Mouse (Mus musculus) E14TG2a.4 (cell line): Measurements from ENCODE around the gene Znrf4.

ENCODE experiments used
- H3K27me3 ChIP-seq: 2 replicates; pipeline ENCODE4 v1.6.1; 2014; ENCODE audit warnings: low read length, control low read depth; ENCODE audit not compliant: insufficient read depth
- H3K36me3 ChIP-seq: 2 replicates; pipeline ENCODE4 v1.6.1; 2014; ENCODE audit warnings: low read length, control low read depth; ENCODE audit not compliant: insufficient read depth
- H3K4me1 ChIP-seq: replicated peaks from 2 replicates; pipeline ENCODE4 v1.6.1; 2014; ENCODE audit warnings: low read depth, low read length, control low read depth
- H3K4me3 ChIP-seq: replicated peaks from 2 replicates; pipeline ENCODE4 v1.5.1; 2014; ENCODE audit warnings: mild to moderate bottlenecking, low read length
- H3K9me3 ChIP-seq: 2 replicates; pipeline ENCODE4 v1.6.1; 2014; ENCODE audit warnings: low read length, control low read depth
- CTCF ChIP-seq: conservative IDR thresholded peaks from 2 replicates; pipeline ENCODE4 v1.5.1; 2014; ENCODE audit warnings: low read length
- NANOG ChIP-seq: IDR thresholded peaks from 2 replicates; pipeline ENCODE4 v1.6.1; 2014; ENCODE audit warnings: borderline replicate concordance, low read length, mixed read lengths
- POU5F1 ChIP-seq: IDR thresholded peaks from 2 replicates; pipeline ENCODE4 v1.6.1; 2014; ENCODE audit warnings: low read length, borderline replicate concordance

Znrf4 gene

GRCm38 (mm10) chr17:56512310-56512709 is at the start of gene Znrf4:
Gene Znrf4 (minus strand): TSS chr17:56512431.
- TF ChIP-seq CTCF (no peak), POU5F1 (no peak)
- Histone ChIP-seq H3K4me3 (peak within 1 kb of the TSS; percentile 75), H3K4me1 (peaks cover 63% of the 10 kb centered on the region), H3K9me3 (no peaks in the 10 kb centered on the region), H3K36me3 (no peaks in the 10 kb centered on the region), H3K27me3 (peaks cover 72% of the 10 kb centered on the region)

- H3K9me3 ChIP-seq: no peaks in the 10 kb centered on the region
- H3K27me3 ChIP-seq: no peaks in the 10 kb centered on the region
- peaks cover 28% of the 10 kb centered on the region for H3K4me1 ChIP-seq
- peaks cover 79% of the 10 kb centered on the region for H3K36me3 ChIP-seq
- H3K4me3 ChIP-seq: no peak overlapping the region
- TF ChIP-seq POU5F1 (no peak), NANOG (no peak), CTCF (no peak)
These were observed 49.6 kb upstream of the Znrf4 start for GRCm38 (mm10) chr17:56561866-56562265.

- H3K36me3 ChIP-seq: peaks cover 62% of the 10 kb centered on the region
- no peaks in the 10 kb centered on the region for H3K9me3 ChIP-seq
- H3K4me1 ChIP-seq: peaks cover 32% of the 10 kb centered on the region
- no peak for TF ChIP-seq POU5F1
- TF ChIP-seq NANOG: no peak
- no peak for TF ChIP-seq CTCF
- no peak overlapping the region for H3K4me3 ChIP-seq
- no peaks in the 10 kb centered on the region for H3K27me3 ChIP-seq
These were observed 47.9 kb upstream of the Znrf4 start for GRCm38 (mm10) chr17:56560131-56560530.

GRCm38 (mm10) chr17:56559386-56559785 is 47.2 kb upstream of the Znrf4 start:
- H3K9me3 ChIP-seq: no peaks in the 10 kb centered on the region
- H3K36me3 ChIP-seq: peaks cover 55% of the 10 kb centered on the region
- TF ChIP-seq NANOG (no peak), CTCF (no peak), POU5F1 (no peak)

GRCm38 (mm10) chr17:56558448-56558847 is 46.2 kb upstream of the Znrf4 start:
- TF ChIP-seq CTCF (peak; percentile 97), POU5F1 (no peak)
- Histone ChIP-seq H3K36me3 (peaks cover 45% of the 10 kb centered on the region), H3K27me3 (no peaks in the 10 kb centered on the region), H3K9me3 (no peaks in the 10 kb centered on the region), H3K4me1 (peaks cover 41% of the 10 kb centered on the region), H3K4me3 (no peak overlapping the region)

More at GRCm38 (mm10) chr17:56559386-56559785, 47.2 kb upstream of the Znrf4 start:
- Histone ChIP-seq H3K4me1 (peaks cover 40% of the 10 kb centered on the region), H3K4me3 (no peak overlapping the region), H3K27me3 (no peaks in the 10 kb centered on the region)

- no peak for TF ChIP-seq POU5F1
- TF ChIP-seq NANOG: no peak
- no peak for TF ChIP-seq CTCF
These were observed 41.9 kb upstream of the Znrf4 start, which contains the start of gene Gm20219 for GRCm38 (mm10) chr17:56554122-56554551. Gene Gm20219 (minus strand): TSS chr17:56554387.

GRCm38 (mm10) chr17:56552781-56553363 is 40.6 kb upstream of the Znrf4 start:
- Histone ChIP-seq H3K4me1 (peaks cover 59% of the 10 kb centered on the region), H3K27me3 (no peaks in the 10 kb centered on the region), H3K4me3 (no peak overlapping the region), H3K9me3 (no peaks in the 10 kb centered on the region), H3K36me3 (peaks cover 2% of the 10 kb centered on the region; the same call in 1 of the 2 replicates)
- peak; percentile 100 for TF ChIP-seq CTCF
- TF ChIP-seq NANOG: no peak

More at GRCm38 (mm10) chr17:56554122-56554551, 41.9 kb upstream of the Znrf4 start, which contains the start of gene Gm20219:
- Histone ChIP-seq H3K4me1 (peaks cover 59% of the 10 kb centered on the region), H3K9me3 (no peaks in the 10 kb centered on the region), H3K36me3 (peaks cover 8% of the 10 kb centered on the region; the same call in 1 of the 2 replicates), H3K27me3 (no peaks in the 10 kb centered on the region), H3K4me3 (peak within 1 kb of the TSS; percentile 65)

- Histone ChIP-seq H3K27me3 (no peaks in the 10 kb centered on the region), H3K4me1 (peaks cover 64% of the 10 kb centered on the region), H3K4me3 (no peak overlapping the region), H3K9me3 (no peaks in the 10 kb centered on the region), H3K36me3 (no peaks in the 10 kb centered on the region)
- no peak for TF ChIP-seq NANOG
- TF ChIP-seq POU5F1: no peak
- no peak for TF ChIP-seq CTCF
These were observed 39.8 kb upstream of the Znrf4 start for GRCm38 (mm10) chr17:56551841-56552581.
